Mouse (Mus musculus) cortical plate, adult 2 months (tissue): ENCODE measurements at regions not wholly inside any gene's neighbourhood (a gene's known extent, or its start where the extent isn't known, plus 50 kb on each side); places are given as distances from the start of the nearest gene placed in this dataset.

ENCODE experiments used
- CTCF ChIP-seq: fragments of 200-500 bp; IDR thresholded peaks from 2 replicates; pipeline ENCODE4 v1.5.1; 2011; ENCODE audit warnings: mild to moderate bottlenecking, control low read depth, low read length; ENCODE audit not compliant: insufficient read depth; ENCODE audit errors: extremely low read depth
- POLR2A ChIP-seq: fragments of 200-500 bp; IDR thresholded peaks from 2 replicates; pipeline ENCODE4 v1.6.1; 2011; ENCODE audit warnings: mild to moderate bottlenecking, low read length, control low read depth; ENCODE audit not compliant: insufficient read depth; ENCODE audit errors: extremely low read depth

DNA sequence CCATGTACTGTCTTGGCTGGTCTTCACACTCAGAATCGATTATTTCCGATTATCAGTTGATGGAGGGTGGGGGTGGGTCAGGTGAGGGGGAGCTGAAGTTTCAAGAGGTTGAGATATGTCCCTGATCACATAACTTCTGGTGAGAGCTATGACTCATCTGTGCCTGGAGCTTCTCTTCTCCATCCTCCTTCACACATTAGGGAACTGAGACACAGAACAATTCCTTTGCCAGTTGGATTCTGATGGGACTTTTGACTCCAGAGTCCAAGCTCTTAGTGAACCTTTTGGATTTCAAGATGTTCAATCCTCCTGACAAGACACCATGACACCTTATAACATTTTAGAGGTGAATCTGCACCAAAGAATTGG, 196.2 kb downstream of the Stk31 start:
- TF ChIP-seq CTCF = no peak
- no peak for TF ChIP-seq POLR2A
